Mouse (Mus musculus) cerebellum, postnatal 14 days (tissue): ENCODE measurements at regions not wholly inside any gene's neighbourhood (a gene's known extent, or its start where the extent isn't known, plus 50 kb on each side); places are given as distances from the start of the nearest gene placed in this dataset.

Source experiments
- DNase-seq, 2 experiments: peaks; one replicate each; pipeline ENCODE4 v3.0.0; 2021; ENCODE audit warnings: mixed read lengths in 2 of 2

DNA sequence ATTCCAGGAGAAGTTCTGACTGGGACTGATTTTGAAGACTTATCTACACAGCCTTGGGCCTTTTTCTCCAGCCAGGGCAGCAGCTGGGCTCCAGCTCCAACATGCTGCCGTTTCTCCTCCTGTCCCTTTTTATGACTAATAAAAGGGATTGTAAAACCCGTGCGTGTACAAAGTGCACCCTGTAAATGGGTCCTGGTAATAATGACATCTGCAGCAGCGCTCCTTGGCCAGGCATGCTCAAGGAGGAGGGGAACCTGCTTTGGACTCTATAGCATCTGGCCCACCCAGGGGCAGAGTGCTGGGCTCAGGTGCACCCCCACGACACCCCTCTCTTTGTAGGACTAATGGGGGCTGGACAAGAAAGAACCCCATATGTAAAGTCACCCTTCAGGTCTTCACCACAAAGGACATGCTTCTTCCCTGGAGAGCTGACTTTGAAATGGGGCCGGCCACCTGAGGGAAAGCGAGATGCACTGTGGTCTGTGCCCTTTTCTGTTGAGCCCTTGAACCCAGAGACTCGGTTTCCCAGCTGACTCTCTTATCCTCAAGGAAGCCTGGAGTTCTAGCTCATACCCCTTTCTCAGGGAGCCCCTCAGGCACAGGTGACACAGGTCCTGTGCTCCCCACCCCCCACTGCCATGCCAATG lies 61.4 kb downstream of the Mrpl23 start:
- no peak for DNase-seq

DNA sequence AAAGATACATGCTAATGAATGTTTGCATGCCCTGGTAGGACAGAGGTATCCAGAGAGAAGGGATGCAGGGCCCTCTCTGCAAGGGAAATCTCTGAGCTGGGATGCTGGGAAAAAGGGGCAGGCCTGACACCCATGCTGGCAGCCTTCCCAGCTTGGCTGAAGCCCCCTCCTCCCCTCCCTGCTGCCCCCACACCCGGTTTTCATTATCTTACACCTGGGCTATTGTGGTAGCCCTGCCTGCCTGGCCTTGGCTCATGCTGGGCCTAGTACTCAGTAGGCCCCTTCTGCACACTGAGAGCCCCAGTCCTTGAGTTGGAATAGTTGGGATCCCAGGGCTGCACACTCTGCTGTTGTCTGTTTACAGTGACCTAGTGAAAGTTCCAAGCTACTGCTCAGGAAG lies 62.9 kb downstream of the Mrpl23 start:
- DNase-seq, result no peak

DNA sequence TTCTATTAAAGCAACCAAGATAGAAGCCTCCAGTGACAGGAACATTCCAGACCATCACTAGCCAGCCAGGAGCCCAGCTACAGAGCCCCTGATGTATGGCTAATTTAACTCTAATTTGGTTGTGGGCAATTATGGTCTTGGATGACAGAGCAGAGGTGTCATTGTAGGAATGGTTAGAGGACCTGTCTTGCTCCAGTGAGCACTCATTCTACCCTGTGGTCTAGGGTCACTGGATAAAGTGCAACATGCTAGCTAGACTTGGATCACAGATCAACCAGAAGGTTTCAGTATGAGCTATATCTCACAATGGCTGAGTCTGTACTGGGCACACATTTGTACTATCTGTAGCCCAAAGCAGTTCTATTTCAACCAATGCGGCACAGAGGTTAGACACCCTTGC lies 63.7 kb downstream of the Mrpl23 start:
- no peak for DNase-seq

DNA sequence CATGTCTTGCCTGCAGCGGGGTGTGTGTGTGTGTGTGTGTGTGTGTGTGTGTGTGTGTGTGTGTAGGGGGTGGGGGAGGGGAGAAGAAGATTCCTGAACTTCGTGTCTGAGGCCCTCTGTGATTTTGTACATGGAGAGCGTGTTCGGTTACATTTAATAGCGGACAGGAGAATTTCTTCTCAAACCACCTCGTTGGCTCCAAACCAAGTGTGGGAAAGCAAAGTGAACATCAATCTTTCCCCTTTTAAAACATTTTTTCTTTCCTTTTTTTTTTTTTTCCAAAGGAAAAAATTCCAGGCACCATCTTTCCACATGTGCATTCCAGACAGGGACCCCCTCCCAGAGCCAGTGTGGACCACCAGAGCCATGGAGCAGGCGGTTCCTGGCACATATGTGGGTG lies 65.5 kb downstream of the Mrpl23 start:
- no peak for DNase-seq

DNA sequence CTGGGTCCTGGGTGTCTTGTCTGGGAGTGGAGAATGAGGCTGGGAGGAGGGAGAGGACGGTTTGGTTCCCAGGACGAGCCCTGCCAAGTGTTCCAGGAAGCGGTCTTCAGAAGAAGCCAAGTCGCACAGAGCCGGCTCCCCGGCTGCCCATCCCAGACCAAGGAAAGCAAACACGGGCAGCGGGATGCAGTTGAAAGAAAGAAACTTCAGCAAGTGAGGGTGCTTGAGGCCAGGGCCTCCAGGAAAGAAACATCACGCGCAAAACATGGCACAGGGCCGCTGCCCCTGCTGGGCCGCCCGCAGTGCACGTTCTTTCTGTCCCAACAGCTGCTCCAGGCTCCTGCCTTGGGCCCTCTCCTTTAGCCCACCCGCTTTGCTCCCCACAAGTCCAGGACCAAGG lies 66.7 kb downstream of the Igf2 start:
- peak in 1 of 2 experiments; percentile 17 for DNase-seq

DNA sequence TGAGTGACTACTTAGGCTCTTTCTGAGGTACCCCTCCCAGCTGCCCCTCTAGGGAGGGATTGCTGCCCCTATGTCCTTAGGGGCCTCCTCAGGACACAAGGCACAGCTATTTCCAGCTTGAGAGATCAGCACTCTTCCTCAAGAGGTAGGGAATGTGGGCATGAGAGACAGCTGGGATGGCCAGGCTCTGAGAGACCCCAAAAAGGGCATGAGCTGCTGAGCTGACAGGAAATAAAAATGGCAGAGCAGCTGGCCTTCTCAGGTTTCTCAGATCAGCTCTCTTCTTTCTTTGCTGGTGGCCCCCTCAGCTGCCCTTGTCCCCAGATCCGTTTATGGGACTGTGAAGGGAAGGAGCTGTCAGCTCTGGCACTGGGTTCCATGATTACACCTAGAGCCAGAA lies 66.2 kb downstream of the Igf2 start:
- DNase-seq, result no peak
